Mouse (Mus musculus): ENCODE data around the gene Rsph3a. TPM values are rescaled to one million over a fixed set of nuclear protein-coding genes. Genes with fewer than 3 reads are reported as not detected.
A peak's percentile ranks its signal among the peaks of the same experiment; 100 is the strongest.
"Not testable (repeated sequence)": the region's sequence is repeated elsewhere in the genome, so short reads cannot be mapped to it uniquely, and the experiment has no call there.

The Rsph3a gene
- polyA plus RNA-seq, 1 experiment from 2014 or later: 54.1 TPM

DNA sequence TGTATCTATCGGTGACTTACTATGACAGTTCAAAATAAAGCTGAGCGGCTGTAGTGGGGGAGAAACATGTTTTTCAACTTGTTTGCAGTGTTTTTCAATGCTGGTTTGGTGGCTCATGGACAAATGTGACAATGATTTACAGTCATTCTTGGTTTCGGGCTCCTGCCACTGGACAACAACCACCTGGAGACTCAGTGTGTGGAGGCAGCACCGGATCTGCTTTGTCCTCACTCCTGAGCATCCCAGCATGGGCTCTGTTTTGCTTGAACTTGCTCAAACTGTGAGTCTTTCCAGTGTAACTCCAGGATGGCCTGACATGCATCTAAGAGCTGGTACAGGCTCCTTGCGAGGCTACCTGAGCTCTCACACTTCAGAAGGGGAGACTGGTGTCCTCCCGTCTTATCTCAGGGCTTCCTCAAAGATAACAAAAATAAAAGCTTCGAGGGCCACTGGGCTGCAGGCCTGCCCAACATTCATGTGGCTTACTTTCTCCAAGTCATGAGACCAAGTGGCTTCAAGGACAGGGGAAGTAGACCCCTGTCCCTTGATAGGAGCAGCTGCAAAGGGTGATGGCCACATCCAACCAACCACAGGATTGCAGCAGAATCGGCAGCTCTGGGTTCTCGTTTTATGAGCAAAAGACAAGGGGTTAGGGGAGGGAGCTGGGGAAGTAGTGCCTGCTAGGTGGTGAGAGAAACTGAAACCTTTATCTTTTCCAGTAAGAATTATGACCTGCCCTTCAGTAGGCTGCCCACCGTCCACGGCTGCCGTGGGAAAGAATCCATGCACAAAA, 28.4 kb upstream of the Rsph3a start:
- Histone ChIP-seq H3K27ac (replicated peaks) (no peak overlapping the region), H3K4me1 (0 out of 2 replicates have a peak, but pooled peaks cover 5% of the 10 kb centered on the region), H3K4me3 (no peak overlapping the region), H3K9me3 (peaks cover 2% of the 10 kb centered on the region; the same call in 1 of the 2 replicates), H3K36me3 (replicated peaks) (no peaks in the 10 kb centered on the region), H3K27me3 (replicated peaks; ENCODE audit: low read depth, poor library complexity, severe bottlenecking) (no peaks in the 10 kb centered on the region)
- no peak for DNase-seq (ENCODE audit: low spot score)
- WGBS: 82% methylated on average over 12 of the region's 12 CpGs

DNA sequence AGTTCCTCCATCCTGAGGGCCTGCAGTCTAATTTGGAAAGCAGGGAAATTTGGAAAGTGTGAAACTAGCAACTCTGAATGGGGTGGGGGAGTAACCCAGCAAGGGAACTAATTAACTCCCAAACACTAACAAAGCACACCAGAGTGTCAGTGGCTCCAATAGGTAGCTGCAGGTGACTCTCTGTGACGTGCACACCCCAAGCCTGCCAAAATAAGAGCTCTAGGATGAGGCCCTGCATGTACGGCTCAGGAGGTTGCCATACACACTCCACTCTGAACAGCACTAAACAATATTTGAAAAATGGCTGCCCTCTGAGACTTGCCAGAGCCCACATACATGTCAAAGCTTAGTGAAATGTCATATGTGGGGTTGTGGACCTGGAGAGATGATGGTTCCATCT, 27.1 kb upstream of the Rsph3a start:
- Histone ChIP-seq H3K27ac (replicated peaks) (no peak overlapping the region), H3K9me3 (no peaks in the 10 kb centered on the region), H3K4me3 (no peak overlapping the region), H3K4me1 (0 out of 2 replicates have a peak, but pooled peaks cover 5% of the 10 kb centered on the region), H3K36me3 (replicated peaks) (no peaks in the 10 kb centered on the region), H3K27me3 (replicated peaks; ENCODE audit: low read depth, poor library complexity, severe bottlenecking) (no peaks in the 10 kb centered on the region)
- DNase-seq (ENCODE audit: low spot score): no peak
- 71% methylated on average over 2 of the region's 2 CpGs for WGBS

DNA sequence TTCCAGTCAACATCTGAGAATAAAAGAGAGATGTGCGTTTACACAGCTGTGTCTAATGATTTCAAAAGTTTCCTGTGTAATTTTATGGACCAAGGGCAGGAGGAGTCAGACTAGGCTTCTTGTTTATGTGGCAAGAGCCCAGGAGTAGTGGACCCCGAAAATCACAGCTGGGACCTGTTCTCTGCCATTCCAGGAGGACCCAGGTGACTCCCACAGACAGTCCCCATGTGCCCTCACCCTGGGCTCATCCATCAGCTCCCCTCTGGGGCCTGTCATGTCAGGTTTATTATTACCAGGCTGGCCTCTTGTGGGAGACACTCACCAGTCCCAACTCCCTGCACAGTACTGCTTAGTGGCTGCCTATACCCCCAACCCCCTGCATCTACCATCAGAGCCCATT, 26.2 kb upstream of the Rsph3a start:
- Histone ChIP-seq H3K27ac (replicated peaks) (no peak overlapping the region), H3K4me1 (0 out of 2 replicates have a peak, but pooled peaks cover 5% of the 10 kb centered on the region), H3K4me3 (no peak overlapping the region), H3K36me3 (replicated peaks) (no peaks in the 10 kb centered on the region), H3K9me3 (no peaks in the 10 kb centered on the region), H3K27me3 (replicated peaks; ENCODE audit: low read depth, poor library complexity, severe bottlenecking) (no peaks in the 10 kb centered on the region)
- WGBS: 76% methylated on average over 2 of the region's 2 CpGs
- no peak for DNase-seq (ENCODE audit: low spot score)

DNA sequence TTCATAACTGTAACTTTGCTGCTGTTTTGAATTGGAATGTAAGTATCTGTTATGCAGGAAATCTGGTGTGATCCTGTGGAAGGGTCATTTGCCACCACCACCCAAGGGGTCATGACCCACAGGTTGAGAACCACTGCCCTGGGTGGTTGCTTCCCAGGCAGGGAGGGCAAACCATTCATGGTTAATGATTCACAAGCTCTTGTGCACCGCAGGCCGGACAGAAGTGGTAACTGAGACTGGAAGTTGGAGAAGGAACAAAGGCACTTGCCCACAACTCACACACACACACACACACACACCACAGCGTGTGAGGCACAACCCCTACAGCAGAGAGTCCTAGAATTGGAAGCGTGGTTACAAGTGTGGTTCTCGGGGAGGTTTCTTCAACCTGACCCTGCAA, 22.9 kb upstream of the Rsph3a start:
- H3K27me3 ChIP-seq (replicated peaks; ENCODE audit: low read depth, poor library complexity, severe bottlenecking): no peaks in the 10 kb centered on the region
- H3K27ac ChIP-seq (replicated peaks): no peak overlapping the region
- no peak overlapping the region for H3K4me3 ChIP-seq
- no peaks in the 10 kb centered on the region for H3K36me3 ChIP-seq (replicated peaks)
- no peak for DNase-seq (ENCODE audit: low spot score)
- no peaks in the 10 kb centered on the region for H3K9me3 ChIP-seq
- 0 out of 2 replicates have a peak, but pooled peaks cover 7% of the 10 kb centered on the region for H3K4me1 ChIP-seq
- WGBS: 88% methylated on average over 5 of the region's 5 CpGs

DNA sequence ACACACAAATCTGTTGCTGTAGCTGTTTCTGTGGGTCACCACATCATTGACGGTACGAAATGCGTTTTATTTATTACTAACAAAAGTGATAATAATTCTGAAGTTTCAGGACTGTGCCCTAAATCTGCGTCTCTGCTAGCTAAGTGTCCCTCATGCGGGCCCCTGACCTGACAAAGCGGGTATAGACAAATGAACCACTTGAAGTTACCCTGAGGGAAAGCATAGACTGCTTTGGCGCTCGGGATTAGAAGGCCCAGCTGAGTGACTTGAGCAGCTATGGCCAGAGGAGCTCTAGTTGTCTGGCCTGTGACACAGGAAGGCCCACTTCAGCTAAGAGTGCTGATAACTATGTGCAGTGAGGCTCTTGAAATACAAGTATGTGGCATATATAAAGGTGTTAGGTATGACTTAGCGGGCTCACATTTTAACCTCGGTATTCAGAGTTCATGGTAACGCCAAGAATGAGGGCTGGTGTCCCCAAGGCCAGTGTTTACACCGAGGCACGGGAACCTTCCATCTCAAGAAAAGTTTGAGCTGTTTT, 21.2 kb upstream of the Rsph3a start:
- DNase-seq (ENCODE audit: low spot score): no peak
- 0 out of 2 replicates have a peak, but pooled peaks cover 6% of the 10 kb centered on the region for H3K4me1 ChIP-seq
- no peaks in the 10 kb centered on the region for H3K9me3 ChIP-seq
- H3K27me3 ChIP-seq (replicated peaks; ENCODE audit: low read depth, poor library complexity, severe bottlenecking): no peaks in the 10 kb centered on the region
- 91% methylated on average over 13 of the region's 13 CpGs for WGBS
- H3K4me3 ChIP-seq: no peak overlapping the region
- H3K27ac ChIP-seq (replicated peaks): no peak overlapping the region
- H3K36me3 ChIP-seq (replicated peaks): no peaks in the 10 kb centered on the region

DNA sequence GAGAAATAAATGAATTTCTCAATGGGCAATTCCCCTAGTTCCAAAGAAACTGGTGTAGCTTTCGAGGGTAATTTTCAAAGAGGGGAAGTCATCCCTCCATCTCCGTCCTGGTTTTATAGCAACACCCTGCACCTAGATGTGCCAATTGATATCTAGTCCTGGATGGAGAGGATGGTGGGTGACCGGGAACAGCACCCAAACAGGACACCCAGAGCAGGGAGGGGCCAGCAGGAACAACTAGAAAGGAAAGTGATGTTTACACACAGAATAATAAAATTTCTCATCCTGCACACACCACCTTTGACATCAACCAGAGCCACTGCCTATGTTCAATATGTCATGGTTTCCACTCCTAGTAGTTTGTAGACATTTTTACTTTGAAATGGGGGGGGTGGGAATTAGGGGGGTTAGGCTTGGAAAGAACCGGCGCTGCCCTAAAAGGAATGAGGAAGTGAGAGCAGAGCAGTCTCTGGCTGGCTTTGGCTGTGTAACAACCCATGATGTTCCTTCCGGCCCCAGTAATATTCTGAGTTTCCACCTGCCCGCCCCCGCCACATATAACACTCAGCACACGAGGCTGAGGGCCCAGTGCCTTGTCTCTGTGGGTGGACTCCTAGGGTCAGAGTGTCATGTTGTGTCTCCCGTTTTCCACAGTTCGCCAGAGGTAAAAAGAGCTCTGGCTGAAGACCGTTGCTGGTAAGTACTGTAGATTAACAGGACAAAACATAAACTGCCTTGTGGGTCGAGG, 19.8 kb upstream of the Rsph3a start, which contains the start of gene Tagap:
Gene Tagap (plus strand): TSS at position 588 of the 748 bp plus-strand sequence.
- 67% methylated on average over 13 of the region's 13 CpGs for WGBS
- H3K27me3 ChIP-seq (replicated peaks; ENCODE audit: low read depth, poor library complexity, severe bottlenecking): no peaks in the 10 kb centered on the region
- no peak for DNase-seq (ENCODE audit: low spot score)
- no peaks in the 10 kb centered on the region for H3K36me3 ChIP-seq (replicated peaks)
- H3K4me3 ChIP-seq: no peak within 1 kb of the TSS
- H3K9me3 ChIP-seq: no peaks in the 10 kb centered on the region
- no peak within 1 kb of the TSS for H3K27ac ChIP-seq (replicated peaks)
- 0 out of 2 replicates have a peak, but pooled peaks cover 2% of the 10 kb centered on the region for H3K4me1 ChIP-seq

DNA sequence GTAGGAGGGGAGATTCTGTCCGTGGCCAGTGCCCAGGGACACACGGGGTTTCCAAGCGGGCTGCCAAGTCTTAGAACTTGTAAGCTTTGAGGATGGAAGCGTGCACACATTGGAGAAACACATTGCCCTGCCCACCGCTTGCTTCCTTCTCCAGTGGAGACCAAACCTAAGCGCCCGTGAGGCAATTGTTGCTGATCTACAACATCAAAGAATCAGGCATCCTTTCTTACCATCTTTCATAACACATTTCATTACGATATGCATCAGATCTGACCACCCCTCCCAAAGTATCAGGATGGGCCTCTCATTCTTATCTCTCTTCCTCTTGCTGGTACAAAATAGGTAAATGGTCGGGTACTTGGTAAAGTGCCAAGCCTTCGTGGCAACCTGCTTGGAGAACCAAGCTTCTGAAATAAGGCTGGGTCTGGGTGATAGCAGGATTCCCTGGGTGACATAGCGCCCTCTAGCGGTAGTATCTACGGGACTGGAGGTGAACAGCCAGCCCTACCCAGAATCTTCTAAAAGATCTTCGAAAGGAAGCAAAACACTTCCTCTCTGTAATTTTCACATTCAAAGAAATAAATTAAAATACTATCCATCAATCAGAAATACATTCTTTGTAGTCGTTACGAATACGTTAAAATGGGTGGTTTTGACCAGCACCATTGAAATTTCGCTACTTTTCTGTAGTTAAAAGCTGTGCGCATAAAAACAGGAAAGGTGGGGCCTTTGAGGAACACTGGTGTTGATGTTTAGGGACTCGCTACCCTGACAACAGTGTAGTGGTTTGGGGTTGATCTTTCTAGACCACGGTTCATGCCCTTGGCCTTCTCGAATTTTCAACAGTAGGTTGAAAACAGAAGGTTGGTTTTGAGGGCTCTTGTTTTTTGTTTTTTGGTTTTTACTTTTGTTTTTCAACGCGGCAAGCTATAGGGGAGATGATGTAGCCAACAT, 17.6 kb upstream of the Rsph3a start:
- 74% methylated on average over 24 of the region's 24 CpGs for WGBS

DNA sequence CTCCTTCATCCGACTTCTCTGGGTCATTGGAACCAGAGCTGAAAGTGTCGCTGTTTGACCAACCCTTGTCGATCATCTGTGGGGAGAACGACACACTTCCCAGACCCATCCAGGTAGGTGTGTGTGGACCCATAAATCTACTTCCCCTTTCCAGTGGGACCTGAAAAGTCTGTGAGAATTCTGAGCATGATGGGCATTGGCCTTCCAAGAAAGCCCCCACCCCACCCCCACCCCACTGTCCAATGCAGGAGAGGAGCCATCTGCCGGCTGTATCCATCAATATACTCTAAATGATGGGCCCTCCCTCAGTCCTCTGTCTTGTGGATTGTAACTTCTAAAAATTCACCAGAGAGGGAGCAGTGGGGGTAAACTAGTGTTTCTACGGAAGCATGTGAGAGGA, 16.8 kb upstream of the Rsph3a start:
- H3K27me3 ChIP-seq (replicated peaks; ENCODE audit: low read depth, poor library complexity, severe bottlenecking): no peaks in the 10 kb centered on the region
- no peak overlapping the region for H3K4me3 ChIP-seq
- peaks cover 10% of the 10 kb centered on the region for H3K4me1 ChIP-seq
- WGBS: 86% methylated on average over 6 of the region's 6 CpGs
- no peak overlapping the region for H3K27ac ChIP-seq (replicated peaks)
- H3K9me3 ChIP-seq: no peaks in the 10 kb centered on the region
- DNase-seq (ENCODE audit: low spot score): no peak
- no peaks in the 10 kb centered on the region for H3K36me3 ChIP-seq (replicated peaks)

More for the DNA sequence above, 17.6 kb upstream of the Rsph3a start:
- Histone ChIP-seq H3K36me3 (replicated peaks) (no peaks in the 10 kb centered on the region), H3K9me3 (no peaks in the 10 kb centered on the region), H3K27ac (replicated peaks) (no peak overlapping the region), H3K4me3 (no peak overlapping the region), H3K4me1 (peaks cover 10% of the 10 kb centered on the region), H3K27me3 (replicated peaks; ENCODE audit: low read depth, poor library complexity, severe bottlenecking) (no peaks in the 10 kb centered on the region)
- DNase-seq (ENCODE audit: low spot score): peak; percentile 61

DNA sequence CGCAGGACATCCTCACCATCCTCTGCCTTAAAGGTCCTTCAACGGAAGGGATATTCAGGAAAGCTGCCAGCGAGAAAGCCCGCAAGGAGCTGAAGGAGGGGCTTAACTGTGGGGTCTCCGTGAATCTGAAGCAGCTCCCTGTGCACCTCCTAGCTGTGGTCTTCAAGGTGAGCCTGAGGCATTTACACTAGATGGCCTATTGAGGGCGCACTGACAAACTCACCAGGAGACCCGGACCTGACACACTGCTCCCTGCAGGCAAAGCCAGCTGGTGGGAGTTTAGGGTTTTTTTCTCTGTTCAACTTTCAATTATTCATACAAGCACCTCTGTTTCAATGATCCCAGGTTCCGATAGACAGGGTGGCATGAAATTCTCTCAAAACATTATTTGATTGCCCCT, 16.1 kb upstream of the Rsph3a start:
- DNase-seq (ENCODE audit: low spot score): no peak
- H3K27ac ChIP-seq (replicated peaks): no peak overlapping the region
- 32% methylated on average over 8 of the region's 8 CpGs for WGBS
- no peak overlapping the region for H3K4me3 ChIP-seq
- no peaks in the 10 kb centered on the region for H3K36me3 ChIP-seq (replicated peaks)
- no peaks in the 10 kb centered on the region for H3K27me3 ChIP-seq (replicated peaks; ENCODE audit: low read depth, poor library complexity, severe bottlenecking)
- H3K9me3 ChIP-seq: no peaks in the 10 kb centered on the region
- peaks cover 10% of the 10 kb centered on the region for H3K4me1 ChIP-seq

DNA sequence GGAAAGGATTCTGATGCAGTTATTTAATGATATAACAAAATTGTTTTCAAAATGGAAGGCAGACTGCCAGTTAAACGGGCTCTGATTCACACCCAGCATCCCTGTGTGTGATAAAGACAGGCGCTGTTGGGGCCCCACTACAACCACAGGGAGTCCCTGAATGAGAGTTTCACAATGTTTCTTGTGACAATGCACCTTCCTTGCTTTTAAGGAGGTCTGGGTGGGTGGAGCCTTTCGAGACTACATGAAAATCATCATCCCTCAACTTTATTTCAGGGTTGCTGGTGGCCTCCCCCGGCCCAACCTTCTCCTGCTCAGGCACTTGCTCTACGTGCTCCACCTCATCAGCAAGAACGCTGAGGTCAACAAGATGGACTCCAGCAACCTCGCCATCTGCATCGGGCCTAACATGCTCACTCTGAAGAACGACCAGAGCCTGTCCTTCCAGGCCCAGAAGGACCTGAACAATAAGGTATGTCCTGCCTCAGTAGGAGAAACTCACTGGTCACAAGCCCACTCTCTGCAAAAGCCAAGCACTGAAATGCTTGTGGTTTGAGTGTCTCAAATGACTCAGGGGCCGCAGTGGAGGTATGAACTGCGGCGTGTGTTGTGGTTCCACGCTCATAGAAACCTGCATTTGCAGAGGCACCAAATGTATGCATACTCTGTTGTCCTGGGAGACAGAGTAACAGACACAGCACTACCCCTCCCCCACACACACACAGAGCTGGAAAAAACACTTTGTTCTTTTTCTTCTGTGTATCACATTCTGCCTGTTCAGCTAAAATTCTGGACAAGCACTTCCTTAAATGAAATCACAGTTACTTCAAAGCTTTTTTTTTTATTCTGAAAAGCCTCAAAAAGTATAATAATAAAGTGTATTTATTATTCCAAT, 14.1 kb upstream of the Rsph3a start:
- Histone ChIP-seq H3K27me3 (replicated peaks; ENCODE audit: low read depth, poor library complexity, severe bottlenecking) (no peaks in the 10 kb centered on the region), H3K36me3 (replicated peaks) (no peaks in the 10 kb centered on the region), H3K4me1 (peaks cover 7% of the 10 kb centered on the region), H3K27ac (replicated peaks) (peak overlapping the region; percentile 57), H3K4me3 (no peak overlapping the region), H3K9me3 (no peaks in the 10 kb centered on the region)
- 85% methylated on average over 13 of the region's 13 CpGs for WGBS
- DNase-seq (ENCODE audit: low spot score): peak; percentile 19

DNA sequence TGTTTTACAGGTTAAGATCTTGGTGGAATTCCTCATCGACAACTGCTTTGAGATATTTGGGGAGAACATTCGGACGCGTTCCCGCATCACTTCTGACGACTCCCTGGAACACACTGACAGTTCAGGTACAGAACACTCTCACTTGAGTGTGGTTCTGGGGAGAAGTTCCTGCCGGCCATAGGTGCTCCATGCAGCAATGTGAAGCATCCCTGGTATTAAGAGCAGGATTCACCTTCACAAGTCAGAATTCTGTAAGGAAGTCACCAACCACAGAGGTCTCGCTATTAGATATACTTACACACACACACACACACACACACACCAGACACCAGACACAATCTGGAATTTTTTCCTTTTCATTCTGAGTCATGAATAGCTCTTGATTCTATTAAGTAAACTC, 13.3 kb upstream of the Rsph3a start:
- not testable (repeated sequence) for H3K4me3 ChIP-seq; H3K27ac ChIP-seq (replicated peaks); H3K36me3 ChIP-seq (replicated peaks); H3K9me3 ChIP-seq; H3K27me3 ChIP-seq (replicated peaks; ENCODE audit: low read depth, poor library complexity, severe bottlenecking); H3K4me1 ChIP-seq; DNase-seq (ENCODE audit: low spot score)
- WGBS: 83% methylated on average over 7 of the region's 8 CpGs
